Mouse (Mus musculus): ENCODE results near the gene Tie1. TPM values are rescaled to one million over a fixed set of nuclear protein-coding genes. Genes with fewer than 3 reads are reported as not detected.

Gene Tie1
- total RNA-seq, 2 experiments from 2014 or later = 10.9 to 13.3 TPM

DNA sequence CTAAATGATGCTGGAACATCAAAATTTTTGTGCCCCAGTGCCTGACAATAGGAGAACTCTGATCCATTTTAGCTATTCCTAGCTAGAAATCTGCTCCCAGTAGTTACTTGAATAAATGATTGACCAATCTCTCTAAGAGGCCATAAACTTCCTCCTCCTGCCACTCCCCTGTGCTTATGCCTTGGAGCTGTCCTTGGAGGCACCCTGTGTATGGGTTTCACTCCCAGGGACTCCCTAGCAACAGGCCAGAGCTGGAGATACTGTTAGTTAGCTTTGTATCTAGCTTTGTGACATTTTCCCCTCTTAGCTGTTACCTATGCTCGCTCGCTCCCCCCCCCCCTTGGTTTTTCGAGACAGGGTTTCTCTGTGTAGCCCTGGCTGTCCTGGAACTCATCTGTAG, 68.5 kb downstream of the Tie1 start:
- no peak for DNase-seq (ENCODE audit: low spot score in 2 of 2)

Other genes with a start within 250 kb of the Tie1 start
- 100 to 1,000 TPM; 106 to 112 TPM for gene Ptprf, start 198.7 kb downstream of the Tie1 start, total RNA-seq (2021)
- 10 to 100 TPM; 34.2 to 43.8 TPM for gene Szt2, start 80.8 kb downstream of the Tie1 start, total RNA-seq (2021)
- gene Med8, start 80.7 kb downstream of the Tie1 start, total RNA-seq (2021) = 10 to 100 TPM; 63.7 to 63.9 TPM
- gene Elovl1, start 62.0 kb downstream of the Tie1 start, total RNA-seq (2021) = 10 to 100 TPM; 26.3 to 27.8 TPM
- 1 to 10 TPM; 2.1 to 3.4 TPM for gene Cdc20, start 52.7 kb downstream of the Tie1 start, total RNA-seq (2021)
- gene Mpl, start 32.5 kb downstream of the Tie1 start, total RNA-seq (2021) = under 1 TPM in 1 of 2 experiments, not detected in 1; 0.33 TPM
- gene 2610528J11Rik, start 36.9 kb upstream of the Tie1 start, total RNA-seq (2021) = not detected
- gene Tmem125, start 54.0 kb upstream of the Tie1 start, total RNA-seq (2021) = 1 to 10 TPM; 8.5 to 9.1 TPM
- under 1 TPM; 0.76 to 0.99 TPM for gene Cfap57, start 130.7 kb upstream of the Tie1 start, total RNA-seq (2021)
- gene Ebna1bp2, start 130.7 kb upstream of the Tie1 start, total RNA-seq (2021) = 10 to 100 TPM; 49.2 to 55.5 TPM
- not detected for gene Olfr62, start 168.9 kb upstream of the Tie1 start, total RNA-seq (2021)
- not detected for gene Olfr1342, start 202.7 kb upstream of the Tie1 start, total RNA-seq (2021)
- gene Olfr1341, start 213.5 kb upstream of the Tie1 start, total RNA-seq (2021) = not detected
- gene Olfr1340, start 230.1 kb upstream of the Tie1 start, total RNA-seq (2021) = not detected
- gene Olfr1339, start 242.1 kb upstream of the Tie1 start, total RNA-seq (2021) = not detected